Mouse (Mus musculus) limb, embryonic 14.5 days (tissue): ENCODE measurements around the gene Thsd4. TPM values are rescaled to one million over a fixed set of nuclear protein-coding genes. Genes with fewer than 3 reads are reported as not detected.
"Not testable (repeated sequence)": the region's sequence is repeated elsewhere in the genome, so short reads cannot be mapped to it uniquely, and the experiment has no call there.

ENCODE experiments used
- ATAC-seq: fragments of 200-750 bp; cut with Nextera tagmentation; 2 replicates; pipeline ENCODE4 v1.8.0; 2017; ENCODE audit warnings: low read depth, moderate number of reproducible peaks, moderate TSS enrichment; ENCODE audit not compliant: low FRiP score
- DNase-seq: peaks from one replicate; pipeline ENCODE4 v3.0.0-alpha.2; 2015; ENCODE audit warnings: low spot score
- H3K27ac ChIP-seq: fragments of 300-500 bp; sonication (generic); replicated peaks from 2 replicates; pipeline ENCODE4 v1.5.1; 2014; ENCODE audit warnings: low read depth, mild to moderate bottlenecking, low read length, moderate library complexity, mixed read lengths
- H3K27me3 ChIP-seq: fragments of 300-500 bp; sonication (generic); 2 replicates; pipeline ENCODE4 v1.6.1; 2014; ENCODE audit warnings: low read length, mixed read lengths; ENCODE audit not compliant: control insufficient read depth, insufficient read depth
- H3K36me3 ChIP-seq: fragments of 300-500 bp; sonication (generic); 2 replicates; pipeline ENCODE4 v1.6.1; 2014; ENCODE audit warnings: mild to moderate bottlenecking, low read length, moderate library complexity, mixed read lengths; ENCODE audit not compliant: control insufficient read depth, insufficient read depth
- H3K4me1 ChIP-seq: fragments of 300-500 bp; sonication (generic); 2 replicates; pipeline ENCODE4 v1.6.1; 2014; ENCODE audit warnings: antibody characterized with exemption, low read length, mixed read lengths; ENCODE audit not compliant: control insufficient read depth, insufficient read depth
- H3K4me2 ChIP-seq: fragments of 300-500 bp; sonication (generic); replicated peaks from 2 replicates; pipeline ENCODE4 v1.6.1; 2014; ENCODE audit warnings: low read depth, mild to moderate bottlenecking, low read length, moderate library complexity; ENCODE audit not compliant: severe bottlenecking
- H3K4me3 ChIP-seq: fragments of 300-500 bp; sonication (generic); replicated peaks from 2 replicates; pipeline ENCODE4 v1.5.1; 2014; ENCODE audit warnings: low read length
- H3K9ac ChIP-seq: fragments of 300-500 bp; sonication (generic); 2 replicates; pipeline ENCODE4 v1.6.1; 2014; ENCODE audit warnings: mild to moderate bottlenecking, low read depth, low read length, moderate library complexity; ENCODE audit not compliant: severe bottlenecking
- H3K9me3 ChIP-seq: fragments of 300-500 bp; sonication (generic); 2 replicates; pipeline ENCODE4 v1.6.1; 2016; ENCODE audit warnings: low read length; ENCODE audit not compliant: control insufficient read depth
- POLR2A ChIP-seq: fragments of 200-500 bp; IDR thresholded peaks from 2 replicates; pipeline ENCODE4 v1.8.0; 2012; ENCODE audit warnings: inconsistent platforms, mild to moderate bottlenecking, moderate library complexity, borderline replicate concordance; ENCODE audit not compliant: insufficient read depth, insufficient read length; ENCODE audit errors: extremely low read depth
- WGBS: fragments of 180-500 bp; shearing (Covaris S2); extraction: QIAGEN DNeasy Blood & Tissue Kit; methylation state at CpG from one replicate; pipeline ENCODE4 v1.1.7; 2014; 5-methylcytosine and 5-hydroxymethylcytosine counted together
- polyA plus RNA-seq, 2 experiments: library from polyadenylated mRNA; depleted of rRNA in 1 of 2; stranded (reverse) in 1 of 2; unstranded in 1 of 2; fragments of >200 nt; fragmentation: Nextera tagmentation in 1 of 2; extraction: Ambion mirVana in 1 of 2; gene quantifications; 2 replicates each; pipeline versions ENCODE4 v1.2.1 to v1.2.3; 2012 to 2014

Gene Thsd4
- polyA plus RNA-seq, 2 experiments: 30.8 to 31.2 TPM

- 3% methylated on average over 8 of the region's 8 CpGs for WGBS
Observed at GRCm38 (mm10) chr9:59959276-59959675, 562.6 kb downstream of the Thsd4 start.

GRCm38 (mm10) chr9:59958115-59958514 lies 563.7 kb downstream of the Thsd4 start:
- not testable (repeated sequence) for H3K9ac ChIP-seq, H3K4me2 ChIP-seq, H3K9me3 ChIP-seq, ATAC-seq, DNase-seq, H3K36me3 ChIP-seq, H3K4me1 ChIP-seq, H3K27ac ChIP-seq, H3K4me3 ChIP-seq, H3K27me3 ChIP-seq
- WGBS: 33% methylated on average over 1 of the region's 1 CpGs

More at GRCm38 (mm10) chr9:59959276-59959675, 562.6 kb downstream of the Thsd4 start:
- DNase-seq (peak; percentile 96), ATAC-seq (peak; percentile 60; the same call in 1 of the 2 replicates)
- TF ChIP-seq POLR2A: no peak
- H3K4me2 ChIP-seq: no peak overlapping the region
- no peak overlapping the region for H3K4me3 ChIP-seq
- H3K27me3 ChIP-seq: no peaks in the 10 kb centered on the region
- H3K9me3 ChIP-seq: no peaks in the 10 kb centered on the region
- H3K4me1 ChIP-seq: peaks cover 12% of the 10 kb centered on the region
- no peak overlapping the region for H3K27ac ChIP-seq
- H3K36me3 ChIP-seq: no peaks in the 10 kb centered on the region
- no peak overlapping the region for H3K9ac ChIP-seq

GRCm38 (mm10) chr9:59956496-59956895 lies 565.4 kb downstream of the Thsd4 start:
- DNase-seq: no peak
- H3K4me3 ChIP-seq: peak overlapping the region; percentile 19; the same call in 1 of the 2 replicates
- ATAC-seq: no peak
- H3K4me1 ChIP-seq: 0 out of 2 replicates have a peak, but pooled peaks cover 4% of the 10 kb centered on the region
- H3K36me3 ChIP-seq: no peaks in the 10 kb centered on the region
- WGBS: 24% methylated on average over 6 of the region's 6 CpGs
- no peaks in the 10 kb centered on the region for H3K27me3 ChIP-seq
- no peak overlapping the region; the same call in 1 of the 2 replicates for H3K4me2 ChIP-seq
- H3K9me3 ChIP-seq: no peaks in the 10 kb centered on the region
- TF ChIP-seq POLR2A: no peak
- no peak overlapping the region for H3K9ac ChIP-seq
- no peak overlapping the region for H3K27ac ChIP-seq

- no peak overlapping the region for H3K9ac ChIP-seq
- ATAC-seq (peak; percentile 35; the same call in 1 of the 2 replicates), DNase-seq (no peak)
- H3K36me3 ChIP-seq: no peaks in the 10 kb centered on the region
- no peaks in the 10 kb centered on the region for H3K9me3 ChIP-seq
- no peaks in the 10 kb centered on the region for H3K27me3 ChIP-seq
- no peak overlapping the region for H3K4me2 ChIP-seq
- 0 out of 2 replicates have a peak, but pooled peaks cover 3% of the 10 kb centered on the region for H3K4me1 ChIP-seq
- H3K27ac ChIP-seq: peak overlapping the region; percentile 27
- no peak overlapping the region for H3K4me3 ChIP-seq
- TF ChIP-seq POLR2A: no peak
- WGBS: 55% methylated on average over 6 of the region's 6 CpGs
Observed at GRCm38 (mm10) chr9:59955692-59956091, 566.2 kb downstream of the Thsd4 start.

GRCm38 (mm10) chr9:59955199-59955598 lies 566.6 kb downstream of the Thsd4 start:
- no peak for DNase-seq
- Histone ChIP-seq H3K36me3 (no peaks in the 10 kb centered on the region), H3K9me3 (no peaks in the 10 kb centered on the region), H3K27me3 (no peaks in the 10 kb centered on the region), H3K27ac (peak overlapping the region; percentile 27), H3K4me1 (0 out of 2 replicates have a peak, but pooled peaks cover 3% of the 10 kb centered on the region), H3K4me3 (no peak overlapping the region), H3K4me2 (no peak overlapping the region), H3K9ac (no peak overlapping the region)
- peak; percentile 45; the same call in 1 of the 2 replicates for ATAC-seq
- WGBS: 21% methylated on average over 3 of the region's 3 CpGs
- no peak for TF ChIP-seq POLR2A

- Histone ChIP-seq H3K4me1 (0 out of 2 replicates have a peak, but pooled peaks cover 3% of the 10 kb centered on the region), H3K4me3 (no peak overlapping the region), H3K9me3 (no peaks in the 10 kb centered on the region), H3K27me3 (no peaks in the 10 kb centered on the region), H3K27ac (no peak overlapping the region), H3K4me2 (no peak overlapping the region), H3K36me3 (no peaks in the 10 kb centered on the region), H3K9ac (no peak overlapping the region)
- TF ChIP-seq POLR2A: no peak
- no peak for DNase-seq
- 77% methylated on average over 7 of the region's 7 CpGs for WGBS
- no peak for ATAC-seq
Observed at GRCm38 (mm10) chr9:59953556-59953955, 568.3 kb downstream of the Thsd4 start.
